Mouse (Mus musculus) embryonic stem cell, embryonic (primary cell): Measurements from ENCODE around the gene Exd2.

Source experiments
- CTCF ChIA-PET, 4 experiments: fragments of 300-600 bp in 2 of 4; fragments of 350-600 bp in 2 of 4; sonication (Branson Sonifier 250); formaldehyde crosslinking; loops; one replicate each; lab custom pipeline; 2022; ENCODE audit warnings: inconsistent platforms in 2 of 4; lab: Charles Lee
- POLR2A ChIA-PET, 4 experiments: fragments of 300-600 bp in 2 of 4; fragments of 350-600 bp in 2 of 4; sonication (Branson Sonifier 250); formaldehyde crosslinking; loops; one replicate each; lab custom pipeline; 2022; ENCODE audit warnings: antibody characterized with exemption in 4 of 4, inconsistent platforms in 1 of 4; lab: Charles Lee

Gene Exd2

GRCm38 (mm10) chr12:80462942-80463651, at the start of gene Exd2:
Gene Exd2, plus strand, starts transcription at chr12:80463095.
- POLR2A ChIA-PET = interaction anchor here in 3 of 4 experiments (0.5 to 2.3 kb wide), 20 partner anchors 9 to 1176 kb away, joined by 3 to 6 read pairs (median 3); partner anchors contain the start of genes Actn1 (in 1 of the 3), Dcaf5 (in 1 of the 3), Erh (in 1 of the 3) and Slc39a9 (in 1 of the 3)
- CTCF ChIA-PET = interaction anchor here in 1 of 4 experiments (0.9 kb wide), 1 partner anchor 348 kb away, joined by 4 read pairs; no protein-coding TSS in a partner anchor

GRCm38 (mm10) chr12:80415100-80415499, 47.8 kb upstream of the Exd2 start:
- CTCF ChIA-PET = interaction anchor here in 1 of 4 experiments (0.6 kb wide), 1 partner anchor 8 kb away, joined by 3 read pairs; no protein-coding TSS in a partner anchor
- POLR2A ChIA-PET = no interaction called here

GRCm38 (mm10) chr12:80427683-80428082, 35.2 kb upstream of the Exd2 start:
- POLR2A ChIA-PET = interaction anchor here in 2 of 4 experiments (0.5 to 2.4 kb wide), 2 partner anchors 14 to 311 kb away, joined by 3 to 6 read pairs; no protein-coding TSS in a partner anchor
- CTCF ChIA-PET = interaction anchor here in 1 of 4 experiments (0.6 kb wide), 1 partner anchor 34 kb away, joined by 4 read pairs; no protein-coding TSS in a partner anchor

GRCm38 (mm10) chr12:80433266-80433665, 29.6 kb upstream of the Exd2 start:
- ChIA-PET POLR2A (interaction anchor here in 3 of 4 experiments (0.5 to 1.4 kb wide), 4 partner anchors 23 to 320 kb away, joined by 3 to 5 read pairs (median 3); no protein-coding TSS in a partner anchor), CTCF (no interaction called here)

GRCm38 (mm10) chr12:80434601-80434960, 28.3 kb upstream of the Exd2 start:
- POLR2A ChIA-PET = interaction anchor here in 2 of 4 experiments (0.6 to 1.5 kb wide), 5 partner anchors 9 to 209 kb away, joined by 3 to 7 read pairs (median 3); partner anchors contain the start of gene Slc39a9 (in 1 of the 2)
- CTCF ChIA-PET = interaction anchor here in 1 of 4 experiments (0.9 kb wide), 1 partner anchor 27 kb away, joined by 3 read pairs; no protein-coding TSS in a partner anchor

- ChIA-PET CTCF (interaction anchor here in 2 of 4 experiments (0.6 to 0.9 kb wide), 2 partner anchors 27 to 482 kb away, joined by 3 read pairs; no protein-coding TSS in a partner anchor), POLR2A (interaction anchor here in 2 of 4 experiments (0.6 to 1.5 kb wide), 8 partner anchors 31 to 236 kb away, joined by 3 to 4 read pairs (median 3); partner anchors contain the start of gene Slc39a9 (in 1 of the 2))
Measured at GRCm38 (mm10) chr12:80434961-80435691, 27.8 kb upstream of the Exd2 start.

- CTCF ChIA-PET = no interaction called here
Measured at GRCm38 (mm10) chr12:80435887-80436286, 27.0 kb upstream of the Exd2 start.

GRCm38 (mm10) chr12:80436336-80436976, 26.4 kb upstream of the Exd2 start, which contains the start of gene Dcaf5:
Gene Dcaf5, minus strand, starts transcription at chr12:80436601.
- CTCF ChIA-PET = interaction anchor here in 1 of 4 experiments (0.6 kb wide), 1 partner anchor 285 kb away, joined by 3 read pairs; no protein-coding TSS in a partner anchor
- POLR2A ChIA-PET = interaction anchor here in 3 of 4 experiments (0.6 to 1.4 kb wide), 16 partner anchors 10 to 1574 kb away, joined by 3 to 7 read pairs (median 3); partner anchors contain the start of genes Actn1 (in 1 of the 3), Erh (in 1 of the 3) and Zfp36l1 (in 1 of the 3)

More at GRCm38 (mm10) chr12:80435887-80436286, 27.0 kb upstream of the Exd2 start:
- POLR2A ChIA-PET = interaction anchor here in 2 of 4 experiments (0.8 to 1.4 kb wide), 5 partner anchors 11 to 327 kb away, joined by 3 to 7 read pairs (median 3); no protein-coding TSS in a partner anchor

GRCm38 (mm10) chr12:80437051-80437675, 25.7 kb upstream of the Exd2 start:
- POLR2A ChIA-PET = interaction anchor here (0.6 to 1.4 kb wide), 14 partner anchors 10 to 1575 kb away, joined by 3 to 7 read pairs (median 4); partner anchors contain the start of genes Actn1 (in 1 of the 4), Erh (in 1 of the 4) and Zfp36l1 (in 1 of the 4)
- CTCF ChIA-PET = interaction anchor here (0.6 to 1.0 kb wide), 4 partner anchors 81 to 570 kb away, joined by 3 to 7 read pairs (median 3); partner anchors contain the start of gene Galnt16 (in 1 of the 4)

GRCm38 (mm10) chr12:80440957-80441356, 21.9 kb upstream of the Exd2 start:
- CTCF ChIA-PET = interaction anchor here in 3 of 4 experiments (0.5 to 1.4 kb wide), 8 partner anchors 17 to 1140 kb away, joined by 3 to 10 read pairs (median 4); no protein-coding TSS in a partner anchor
- POLR2A ChIA-PET = interaction anchor here in 2 of 4 experiments (0.6 to 1.2 kb wide), 4 partner anchors 14 to 365 kb away, joined by 3 read pairs; no protein-coding TSS in a partner anchor

GRCm38 (mm10) chr12:80444525-80445109, 18.3 kb upstream of the Exd2 start:
- CTCF ChIA-PET = interaction anchor here in 1 of 4 experiments (0.7 kb wide), 1 partner anchor 156 kb away, joined by 5 read pairs; no protein-coding TSS in a partner anchor
- POLR2A ChIA-PET = interaction anchor here in 3 of 4 experiments (0.6 to 2.3 kb wide), 5 partner anchors 10 to 331 kb away, joined by 3 to 8 read pairs (median 4); partner anchors contain the start of gene Exd2 (in 1 of the 3)

GRCm38 (mm10) chr12:80453506-80453905, 9.4 kb upstream of the Exd2 start:
- CTCF ChIA-PET = no interaction called here

GRCm38 (mm10) chr12:80458033-80458432, 4.9 kb upstream of the Exd2 start:
- ChIA-PET CTCF (interaction anchor here in 1 of 4 experiments (0.5 kb wide), 1 partner anchor 17 kb away, joined by 4 read pairs; no protein-coding TSS in a partner anchor), POLR2A (interaction anchor here in 1 of 4 experiments (0.6 kb wide), 1 partner anchor 24 kb away, joined by 3 read pairs; no protein-coding TSS in a partner anchor)

More at GRCm38 (mm10) chr12:80453506-80453905, 9.4 kb upstream of the Exd2 start:
- POLR2A ChIA-PET = interaction anchor here in 1 of 4 experiments (1.5 kb wide), 1 partner anchor 10 kb away, joined by 3 read pairs; no protein-coding TSS in a partner anchor

GRCm38 (mm10) chr12:80462292-80462896, 501 bp upstream of the Exd2 start:
- CTCF ChIA-PET = interaction anchor here in 2 of 4 experiments (0.5 to 0.8 kb wide), 3 partner anchors 14 to 24 kb away, joined by 3 to 6 read pairs (median 4); no protein-coding TSS in a partner anchor
- POLR2A ChIA-PET = interaction anchor here in 3 of 4 experiments (0.7 to 2.3 kb wide), 14 partner anchors 13 to 294 kb away, joined by 3 to 6 read pairs (median 4); partner anchors contain the start of genes Erh (in 1 of the 3), Plekhd1 (in 1 of the 3) and Slc39a9 (in 1 of the 3)

GRCm38 (mm10) chr12:80463666-80464269, 873 bp downstream of the Exd2 start:
- ChIA-PET POLR2A (interaction anchor here (0.5 to 2.3 kb wide), 26 partner anchors 9 to 1175 kb away, joined by 3 to 7 read pairs (median 4); partner anchors contain the start of genes Dcaf5 (in 2 of the 4), Actn1 (in 1 of the 4), Erh (in 1 of the 4) and Galnt16 (in 1 of the 4)), CTCF (interaction anchor here in 2 of 4 experiments (0.6 to 0.9 kb wide), 2 partner anchors 54 to 348 kb away, joined by 3 to 4 read pairs; no protein-coding TSS in a partner anchor)
